In genomic region chr3:65321981-65322779, GRCm38 (mm10) we compare ENCODE assay signal across 12 mouse cellular contexts.
DNase-seq lines count a peak whose midpoint lies in the region; ATAC-seq lines count a peak whose summit lies in the region.
"Had no signal": no experiment of that assay in that cellular context is flagged by ENCODE, and none has a peak within 500 bp of the region (broad histone marks: within the 10 kb centered on the region; RNA-seq: fewer than 3 reads in every experiment).

No protein-coding gene starts in this region.

- H3K36me3 ChIP-seq in midbrain, embryonic 16.5 days (ENCODE audit: control insufficient read depth, insufficient read depth, low read length): no peaks in the 10 kb centered on the region
- H3K36me3 ChIP-seq in midbrain, embryonic 11.5 days (ENCODE audit: control insufficient read depth, insufficient read depth, low read length): no peaks in the 10 kb centered on the region
- no peaks in the 10 kb centered on the region for H3K36me3 ChIP-seq in kidney, embryonic 16.5 days (ENCODE audit: insufficient read depth, low read length)
- H3K36me3 ChIP-seq: embryonic facial prominence, embryonic 13.5 days had no signal

- no peak overlapping the region for H3K4me3 ChIP-seq in midbrain, embryonic 16.5 days (ENCODE audit: low read depth, low read length)
- H3K4me3 ChIP-seq in midbrain, embryonic 11.5 days (ENCODE audit: low read depth, low read length): no peak overlapping the region
- H3K4me3 ChIP-seq in kidney, embryonic 16.5 days (ENCODE audit: low read length): no peak overlapping the region
- H3K4me3 ChIP-seq: embryonic facial prominence, embryonic 13.5 days had no signal

- H3K4me1 ChIP-seq in midbrain, embryonic 16.5 days (ENCODE audit: control insufficient read depth, insufficient read depth, low read length): no peaks in the 10 kb centered on the region
- no peaks in the 10 kb centered on the region for H3K4me1 ChIP-seq in midbrain, embryonic 11.5 days (ENCODE audit: control insufficient read depth, insufficient read depth, low read length)
- H3K4me1 ChIP-seq in kidney, embryonic 16.5 days (ENCODE audit: insufficient read depth, low read length): no peaks in the 10 kb centered on the region
- H3K4me1 ChIP-seq: embryonic facial prominence, embryonic 13.5 days had no signal

- H3K27me3 ChIP-seq in midbrain, embryonic 16.5 days (ENCODE audit: control insufficient read depth, insufficient read depth, low read depth, low read length): no peaks in the 10 kb centered on the region
- H3K27me3 ChIP-seq in midbrain, embryonic 11.5 days (ENCODE audit: control insufficient read depth, insufficient read depth, low read length): no peaks in the 10 kb centered on the region
- H3K27me3 ChIP-seq in kidney, embryonic 16.5 days (ENCODE audit: insufficient read depth, low read length): no peaks in the 10 kb centered on the region
- H3K27me3 ChIP-seq: embryonic facial prominence, embryonic 13.5 days had no signal

- no peaks in the 10 kb centered on the region for H3K9me3 ChIP-seq in midbrain, embryonic 16.5 days (replicated peaks; ENCODE audit: control insufficient read depth, low read length, poor library complexity, severe bottlenecking)
- no peaks in the 10 kb centered on the region for H3K9me3 ChIP-seq in midbrain, embryonic 11.5 days (ENCODE audit: control insufficient read depth, low read length)
- no peaks in the 10 kb centered on the region for H3K9me3 ChIP-seq in kidney, embryonic 16.5 days (ENCODE audit: low read length)
- H3K9me3 ChIP-seq: embryonic facial prominence, embryonic 13.5 days had no signal

- ATAC-seq in midbrain, embryonic 16.5 days: peak; percentile 48; the same call in 1 of the 2 replicates
- no peak for ATAC-seq in midbrain, embryonic 11.5 days (ENCODE audit: low FRiP score)
- no peak for ATAC-seq in kidney, embryonic 16.5 days (ENCODE audit: low FRiP score, low TSS enrichment)

- no peak overlapping the region for H3K9ac ChIP-seq in midbrain, embryonic 16.5 days (ENCODE audit: low read depth, low read length)
- H3K9ac ChIP-seq in midbrain, embryonic 11.5 days (ENCODE audit: low read length): no peak overlapping the region
- no peak overlapping the region for H3K9ac ChIP-seq in kidney, embryonic 16.5 days (replicated peaks; ENCODE audit: low read length)
- H3K9ac ChIP-seq: embryonic facial prominence, embryonic 13.5 days had no signal

- DNase-seq in midbrain, embryonic 11.5 days (ENCODE audit: low spot score, missing footprints): no peak
- DNase-seq in cerebellum, postnatal 10 days: peak; percentile 73 to 79
- peak; percentile 37 to 59 for DNase-seq in layer of hippocampus, postnatal 36 days
- DNase-seq in urinary bladder, postnatal 10 days (ENCODE audit: low spot score): no peak
- DNase-seq in kidney, postnatal 14 days: no peak
- DNase-seq: gastrocnemius, postnatal 25 days; liver; lung, postnatal 10 days had no signal

- 86% methylated on average over 14 of the region's 14 CpGs for WGBS in midbrain, embryonic 16.5 days
- WGBS in midbrain, embryonic 11.5 days: 92% methylated on average over 14 of the region's 14 CpGs
- 92% methylated on average over 14 of the region's 14 CpGs for WGBS in kidney, embryonic 16.5 days

- H3K27ac ChIP-seq in midbrain, embryonic 16.5 days (ENCODE audit: low read length): no peak overlapping the region; the same call in 1 of the 2 replicates
- H3K27ac ChIP-seq in midbrain, embryonic 11.5 days (ENCODE audit: low read depth, low read length): no peak overlapping the region
- H3K27ac ChIP-seq in kidney, embryonic 16.5 days (ENCODE audit: low read length): no peak overlapping the region
- H3K27ac ChIP-seq: embryonic facial prominence, embryonic 13.5 days; kidney, postnatal 0 days had no signal

- no peak overlapping the region for H3K4me2 ChIP-seq in midbrain, embryonic 16.5 days (ENCODE audit: low read length)
- H3K4me2 ChIP-seq in midbrain, embryonic 11.5 days: no peak overlapping the region
- no peak overlapping the region for H3K4me2 ChIP-seq in kidney, embryonic 16.5 days (replicated peaks; ENCODE audit: low read depth, low read length)
- H3K4me2 ChIP-seq: embryonic facial prominence, embryonic 13.5 days had no signal

Comparison
In these comparisons a context has a peak if more than half of its experiments do, and no peak if none do; other contexts are left out.
1. DNase-seq: peak in cerebellum, postnatal 10 days (2 of 2) and layer of hippocampus, postnatal 36 days (2 of 2); none in midbrain, embryonic 11.5 days (single experiment), urinary bladder, postnatal 10 days (single experiment) and kidney, postnatal 14 days (single experiment).